Mouse (Mus musculus) liver, embryonic 14.5 days (tissue): ENCODE data around the gene Sbf2. TPM values are rescaled to one million over a fixed set of nuclear protein-coding genes. Genes with fewer than 3 reads are reported as not detected.
A peak's percentile ranks its signal among the peaks of the same experiment; 100 is the strongest.

Source experiments
- ATAC-seq: fragments of 200-750 bp; cut with Nextera tagmentation; 2 replicates; pipeline ENCODE4 v1.8.0; 2017; ENCODE audit warnings: moderate number of reproducible peaks, mild to moderate bottlenecking, moderate library complexity; ENCODE audit not compliant: insufficient read depth
- DNase-seq, 3 experiments: peaks; one replicate each; pipeline ENCODE4 v3.0.0-alpha.2; 2012 to 2013; ENCODE audit warnings: low read depth in 3 of 3, low spot score in 3 of 3
- H3K27ac ChIP-seq: fragments of 300-500 bp; sonication (generic); 2 replicates; pipeline ENCODE4 v1.5.1; 2014; ENCODE audit warnings: moderate library complexity, mild to moderate bottlenecking, control low read depth, inconsistent platforms
- H3K27me3 ChIP-seq: fragments of 300-500 bp; sonication (generic); 2 replicates; pipeline ENCODE4 v1.6.1; 2014; ENCODE audit warnings: mild to moderate bottlenecking, low read length, moderate library complexity; ENCODE audit not compliant: control insufficient read depth, insufficient read depth
- H3K36me3 ChIP-seq: fragments of 300-500 bp; sonication (generic); replicated peaks from 2 replicates; pipeline ENCODE4 v1.6.1; 2014; ENCODE audit warnings: low read depth; ENCODE audit not compliant: control insufficient read depth, insufficient read depth
- H3K4me1 ChIP-seq, 2 experiments: fragments of 200-500 bp in 1 of 2; fragments of 300-500 bp in 1 of 2; sonication (generic) in 1 of 2; replicated peaks; 2 replicates each; pipeline ENCODE4 v1.6.1; 2012 to 2014; ENCODE audit warnings: antibody characterized with exemption in 1 of 2, inconsistent platforms in 1 of 2, low read length in 1 of 2; ENCODE audit not compliant: control insufficient read depth in 2 of 2, insufficient read depth in 2 of 2
- H3K4me2 ChIP-seq: fragments of 300-500 bp; sonication (generic); 2 replicates; pipeline ENCODE4 v1.6.1; 2014; ENCODE audit warnings: low read depth, mild to moderate bottlenecking, control low read depth, moderate library complexity
- H3K4me3 ChIP-seq, 2 experiments: fragments of 200-500 bp in 1 of 2; fragments of 300-500 bp in 1 of 2; sonication (generic) in 1 of 2; 2 replicates each; pipeline ENCODE4 v1.5.1; 2012 to 2014; ENCODE audit warnings: low read depth in 2 of 2, low read length in 2 of 2, mild to moderate bottlenecking in 2 of 2, control low read depth in 1 of 2, inconsistent platforms in 1 of 2, moderate library complexity in 1 of 2; ENCODE audit not compliant: insufficient read depth in 1 of 2
- H3K9ac ChIP-seq: fragments of 300-500 bp; sonication (generic); replicated peaks from 2 replicates; pipeline ENCODE4 v1.6.1; 2014; ENCODE audit warnings: mild to moderate bottlenecking, control low read depth, moderate library complexity
- H3K9me3 ChIP-seq: fragments of 300-500 bp; sonication (generic); 2 replicates; pipeline ENCODE4 v1.6.1; 2016; ENCODE audit warnings: low read length, mixed read lengths; ENCODE audit not compliant: control insufficient read depth
- CTCF ChIP-seq: IDR thresholded peaks from 2 replicates; pipeline ENCODE4 v1.5.1; 2016; ENCODE audit warnings: antibody characterized with exemption, low read depth, control low read depth
- EP300 ChIP-seq: IDR thresholded peaks from 2 replicates; pipeline ENCODE4 v1.6.1; 2016; ENCODE audit warnings: antibody characterized with exemption, low read depth
- WGBS: fragments of 180-500 bp; shearing (Covaris S2); extraction: QIAGEN DNeasy Blood & Tissue Kit; methylation state at CpG from one replicate; pipeline ENCODE4 v1.1.7; 2014; ENCODE audit not compliant: insufficient replicate concordance; 5-methylcytosine and 5-hydroxymethylcytosine counted together
- polyA plus RNA-seq, 2 experiments: library from polyadenylated mRNA; depleted of rRNA in 1 of 2; stranded (reverse) in 1 of 2; unstranded in 1 of 2; fragments of >200 nt; fragmentation: Nextera tagmentation in 1 of 2; extraction: Ambion mirVana in 1 of 2; gene quantifications; 2 replicates each; pipeline versions ENCODE4 v1.2.1 to v1.2.3; 2012 to 2014

Gene Sbf2
- polyA plus RNA-seq, 2 experiments = 2.9 to 3.3 TPM

DNA sequence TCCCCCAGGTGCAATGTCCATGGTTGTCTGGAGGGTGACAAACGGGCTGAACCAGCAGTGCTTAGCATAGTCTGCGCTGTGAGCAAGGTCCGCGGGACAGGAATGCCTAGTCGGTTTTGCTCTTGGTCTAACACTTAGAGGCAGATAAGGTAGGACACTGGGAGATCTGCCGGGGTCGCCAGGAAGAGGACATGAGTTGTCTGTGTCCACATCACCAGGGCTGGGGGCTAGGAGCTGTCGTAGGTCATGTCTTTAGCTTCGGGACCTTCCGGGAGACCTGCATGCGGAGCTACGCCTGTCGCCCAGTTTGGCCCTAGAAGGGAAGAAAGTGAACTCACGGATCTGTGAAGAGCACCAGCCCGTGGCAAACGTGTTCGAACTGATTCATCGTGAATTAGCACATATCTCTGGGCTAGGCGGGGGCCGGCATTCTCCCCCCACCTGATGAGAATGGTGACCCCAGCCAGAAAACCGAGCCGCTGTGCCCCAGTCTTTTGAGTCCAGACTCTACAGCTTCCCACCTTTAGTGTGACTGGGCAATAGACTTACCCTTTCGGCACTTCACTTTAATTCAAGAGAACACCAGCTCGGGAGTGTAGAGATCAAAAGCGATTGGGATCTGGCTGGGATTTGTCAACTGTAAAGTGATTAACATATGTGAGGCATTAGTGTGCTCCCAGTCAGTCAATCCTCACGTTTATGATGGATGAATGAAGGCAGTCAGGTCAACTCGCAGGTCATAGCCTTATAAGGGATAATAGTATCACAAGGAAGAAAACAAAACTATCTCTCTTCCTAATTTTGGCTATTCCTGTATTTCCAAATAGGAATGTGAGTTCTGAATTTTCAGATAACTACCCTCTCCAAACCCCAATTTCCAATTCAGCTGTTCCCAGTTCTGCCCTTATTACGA lies 11.7 kb upstream of the Sbf2 start:
- Histone ChIP-seq H3K4me1 (no peaks in the 10 kb centered on the region), H3K4me3 (0 out of 4 replicates have a peak overlapping the region, but pooled peaks of 1 of the 2 experiments have one; percentile 4), H3K9ac (no peak overlapping the region), H3K27ac (no peak overlapping the region), H3K4me2 (peak overlapping the region; percentile 42), H3K9me3 (no peaks in the 10 kb centered on the region), H3K27me3 (peaks cover 70% of the 10 kb centered on the region), H3K36me3 (no peaks in the 10 kb centered on the region)
- no peak for ATAC-seq
- TF ChIP-seq EP300 (no peak), CTCF (no peak)
- no peak for DNase-seq
- WGBS = 6% methylated on average over 28 of the region's 28 CpGs

DNA sequence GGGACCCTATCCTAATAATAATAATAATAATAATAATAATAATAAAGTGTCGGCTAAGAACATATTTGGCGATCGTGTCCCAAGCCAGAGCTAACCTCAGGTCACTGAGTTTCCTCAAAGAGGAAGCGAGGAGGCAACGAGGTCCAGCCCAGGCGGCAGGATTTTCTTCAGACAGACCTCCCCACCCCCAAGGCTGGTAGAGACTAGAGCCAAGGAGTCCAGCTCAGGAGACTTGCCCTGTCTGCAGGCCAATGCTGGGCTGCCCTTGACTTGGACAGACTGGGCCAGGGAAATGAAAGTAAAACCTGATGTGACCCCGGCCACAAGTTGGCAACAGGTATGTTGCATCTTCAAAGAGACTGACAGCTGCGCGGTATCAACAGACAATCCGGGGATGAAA lies 10.8 kb upstream of the Sbf2 start:
- no peak overlapping the region for H3K9ac ChIP-seq
- DNase-seq (no peak), ATAC-seq (no peak)
- H3K4me3 ChIP-seq = no peak overlapping the region
- H3K27ac ChIP-seq = no peak overlapping the region
- TF ChIP-seq CTCF (no peak), EP300 (no peak)
- no peaks in the 10 kb centered on the region for H3K4me1 ChIP-seq
- 32% methylated on average over 10 of the region's 10 CpGs for WGBS
- H3K27me3 ChIP-seq = peaks cover 66% of the 10 kb centered on the region
- H3K4me2 ChIP-seq = peak overlapping the region; percentile 42
- no peaks in the 10 kb centered on the region for H3K36me3 ChIP-seq
- H3K9me3 ChIP-seq = no peaks in the 10 kb centered on the region

DNA sequence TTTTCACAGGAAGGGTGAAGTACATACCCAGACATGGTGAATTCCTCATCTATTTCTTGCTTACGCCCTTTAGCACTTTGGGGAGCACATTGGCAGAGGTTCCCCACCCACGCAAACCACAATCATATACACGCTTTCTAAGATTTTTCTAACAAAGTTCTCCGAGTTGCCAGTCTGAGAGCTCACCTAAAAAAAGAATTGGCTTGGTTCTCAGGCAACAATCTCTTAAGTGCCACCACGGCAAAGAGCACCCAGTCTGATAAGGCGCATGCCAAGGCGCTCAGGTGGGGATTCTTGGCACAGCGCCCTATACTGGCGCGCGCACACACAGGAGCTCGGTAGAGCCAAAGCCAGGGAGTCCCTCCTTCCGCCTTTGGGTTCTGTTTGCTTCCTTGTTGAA lies 10.2 kb upstream of the Sbf2 start:
- TF ChIP-seq CTCF (no peak), EP300 (no peak)
- Histone ChIP-seq H3K4me1 (no peaks in the 10 kb centered on the region), H3K9me3 (no peaks in the 10 kb centered on the region), H3K27ac (no peak overlapping the region), H3K4me3 (no peak overlapping the region), H3K27me3 (peaks cover 63% of the 10 kb centered on the region), H3K36me3 (no peaks in the 10 kb centered on the region), H3K9ac (no peak overlapping the region), H3K4me2 (no peak overlapping the region)
- 67% methylated on average over 13 of the region's 13 CpGs for WGBS
- ATAC-seq (no peak), DNase-seq (no peak)

DNA sequence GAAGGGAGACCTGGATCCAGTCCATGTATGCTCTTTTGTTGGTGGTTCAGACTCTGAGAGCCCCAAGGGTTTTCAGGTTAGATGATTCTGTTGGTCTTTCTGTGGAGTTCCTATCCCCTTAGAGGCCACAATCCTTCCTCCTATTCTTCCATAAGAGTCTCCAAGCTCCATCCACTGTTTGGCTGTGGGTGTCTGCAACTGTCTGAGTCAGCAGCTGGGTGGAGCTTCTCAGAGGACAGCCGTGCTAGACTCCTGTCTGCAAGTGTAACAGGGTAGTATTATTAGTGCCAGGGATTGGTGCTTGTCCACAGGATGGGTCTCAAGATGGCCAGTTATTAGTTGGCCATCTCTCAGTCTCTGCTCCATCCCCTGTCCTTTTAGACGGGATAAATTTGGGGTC lies 9.3 kb upstream of the Sbf2 start:
- Histone ChIP-seq H3K36me3 (no peaks in the 10 kb centered on the region), H3K4me1 (peaks cover 0 to 5% of the 10 kb centered on the region in 2 experiments; a peak in 2 of 4 replicates), H3K4me3 (no peak overlapping the region), H3K27ac (no peak overlapping the region), H3K4me2 (no peak overlapping the region), H3K27me3 (peaks cover 59% of the 10 kb centered on the region), H3K9me3 (no peaks in the 10 kb centered on the region), H3K9ac (no peak overlapping the region)
- ATAC-seq (no peak), DNase-seq (no peak)
- 31% methylated on average over 2 of the region's 2 CpGs for WGBS
- TF ChIP-seq EP300 (no peak), CTCF (no peak)

DNA sequence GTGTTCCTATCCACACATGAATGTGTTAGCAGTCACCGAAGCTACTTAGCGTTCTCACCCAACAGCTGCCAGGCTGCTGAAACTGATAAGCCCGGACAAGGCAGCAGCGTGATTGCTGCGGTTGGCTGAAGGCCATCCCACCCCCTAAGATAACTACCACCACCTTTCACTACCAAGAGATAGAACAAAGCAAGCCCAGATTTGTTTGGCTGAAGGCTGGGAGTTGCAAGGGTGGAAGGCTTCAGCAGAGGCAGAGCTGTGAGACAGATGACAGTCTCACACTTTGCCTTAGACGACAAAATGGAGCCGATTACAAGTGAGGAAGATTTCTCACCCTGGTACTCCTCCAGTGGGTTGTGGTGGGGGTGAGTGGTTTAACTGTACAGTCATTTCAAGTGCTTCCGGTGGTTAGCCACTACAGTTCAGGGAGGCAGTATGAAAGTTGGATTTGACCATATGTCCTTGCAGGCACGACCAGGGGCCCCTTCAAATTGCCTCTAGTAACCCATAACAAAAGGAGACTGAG lies 4.4 kb upstream of the Sbf2 start:
- no peak for DNase-seq
- no peak overlapping the region for H3K27ac ChIP-seq

More for the DNA sequence above, 4.4 kb upstream of the Sbf2 start:
- Histone ChIP-seq H3K4me2 (no peak overlapping the region), H3K9ac (no peak overlapping the region), H3K27me3 (peaks cover 52% of the 10 kb centered on the region), H3K36me3 (no peaks in the 10 kb centered on the region), H3K9me3 (no peaks in the 10 kb centered on the region), H3K4me1 (peaks cover 0 to 9% of the 10 kb centered on the region in 2 experiments; a peak in 2 of 4 replicates), H3K4me3 (no peak overlapping the region)
- TF ChIP-seq EP300 (no peak), CTCF (no peak)
- no peak for ATAC-seq
- 3% methylated on average over 9 of the region's 9 CpGs for WGBS
